Mouse (Mus musculus) kidney, postnatal 25 days (tissue): ENCODE measurements around the gene Arl13b.

ENCODE experiments used
- DNase-seq, 2 experiments: peaks; one replicate each; pipeline ENCODE4 v3.0.0; 2021; ENCODE audit warnings: mixed read lengths in 2 of 2

The Arl13b gene

DNA sequence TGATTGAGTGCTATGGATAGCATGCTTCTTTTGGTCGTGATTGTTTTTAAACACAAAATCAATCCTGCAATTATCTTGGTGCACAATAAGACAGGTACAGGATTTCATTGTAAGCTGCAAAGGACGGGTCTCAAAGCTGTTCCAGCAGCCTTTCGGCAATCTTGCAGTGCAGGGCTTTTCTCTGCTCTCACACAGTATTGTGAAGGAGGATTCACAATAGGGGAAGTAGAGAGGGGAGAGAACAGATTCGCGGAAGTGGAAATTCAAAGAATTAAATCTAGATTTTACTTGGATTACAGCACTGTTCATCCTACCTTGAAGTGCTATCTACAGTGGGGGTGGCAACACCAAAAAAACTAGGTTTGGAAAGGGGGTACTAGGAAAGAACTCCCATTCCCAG is 33.0 kb downstream of the Arl13b start:
- no peak for DNase-seq

DNA sequence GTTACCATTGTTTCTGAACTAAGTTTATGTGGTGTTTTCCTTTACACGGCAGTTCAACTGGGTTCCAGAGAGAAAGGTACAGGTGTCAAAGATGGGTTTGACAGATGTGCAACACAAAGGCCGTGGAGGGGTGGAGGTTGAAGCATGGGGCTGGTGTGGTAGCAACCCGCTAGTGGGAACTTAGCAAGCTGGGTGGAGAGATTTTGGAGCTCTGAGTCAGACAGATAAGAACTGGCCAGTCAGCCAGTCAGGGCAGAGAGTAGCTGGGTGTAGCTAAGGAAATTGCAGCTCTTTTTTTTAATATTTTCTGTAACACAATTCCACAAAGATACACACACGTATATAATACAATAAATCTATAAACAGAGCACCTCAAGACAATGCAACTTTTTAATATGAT is 36.0 kb downstream of the Arl13b start:
- no peak for DNase-seq

DNA sequence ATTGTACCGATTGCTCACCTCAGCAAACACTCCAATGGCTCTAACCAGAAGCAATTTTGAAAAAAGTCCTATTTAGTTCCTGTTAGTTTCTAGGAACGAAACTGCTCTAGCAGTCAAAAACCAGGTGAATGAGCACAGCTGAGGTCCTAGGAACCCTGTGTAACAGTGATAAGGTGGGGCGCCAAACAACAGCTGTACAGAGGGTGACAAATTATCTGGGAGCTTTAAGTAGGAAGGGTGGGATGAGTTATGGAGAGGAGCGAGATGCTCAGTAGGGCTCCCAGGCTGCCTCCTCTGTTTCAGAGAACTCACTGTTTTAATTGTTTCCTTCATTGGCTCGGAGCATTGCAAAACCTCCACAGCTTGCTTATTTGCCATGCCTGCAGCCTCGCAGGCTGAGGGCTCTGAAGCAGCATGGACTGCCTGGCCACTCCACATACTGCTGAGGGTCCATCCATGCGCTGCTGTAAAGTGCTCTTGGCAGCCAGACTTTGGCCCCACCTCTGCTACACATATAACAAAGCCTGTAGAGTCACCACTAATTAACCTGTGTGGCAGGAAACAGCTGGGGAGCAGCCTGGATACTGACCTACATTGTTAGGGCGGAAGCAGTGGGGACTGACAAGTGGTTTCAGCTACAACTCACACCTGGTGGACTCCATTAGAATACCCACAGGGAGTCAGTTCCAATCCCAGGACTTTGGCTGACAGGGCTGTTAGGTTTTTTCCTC is 39.4 kb downstream of the Arl13b start:
- no peak for DNase-seq

DNA sequence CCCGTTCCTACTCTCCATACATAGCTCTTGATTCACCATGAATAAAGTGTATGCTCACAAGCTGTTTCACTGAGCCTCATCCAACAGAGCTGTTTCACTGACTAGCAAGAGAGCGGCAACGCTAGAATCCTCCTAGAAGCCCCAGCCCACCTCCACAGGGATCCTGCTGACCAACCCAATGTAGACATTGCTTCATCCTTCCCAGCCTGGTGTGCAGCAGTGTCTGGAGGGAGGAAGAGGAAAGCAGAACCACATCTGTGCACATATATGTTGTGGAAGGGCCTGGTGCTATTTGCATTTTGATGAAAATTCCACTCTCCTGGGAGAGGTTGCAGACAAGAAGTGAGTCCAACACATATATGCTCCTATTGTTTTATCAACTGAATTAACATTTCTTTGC is 42.2 kb downstream of the Arl13b start:
- DNase-seq = no peak

DNA sequence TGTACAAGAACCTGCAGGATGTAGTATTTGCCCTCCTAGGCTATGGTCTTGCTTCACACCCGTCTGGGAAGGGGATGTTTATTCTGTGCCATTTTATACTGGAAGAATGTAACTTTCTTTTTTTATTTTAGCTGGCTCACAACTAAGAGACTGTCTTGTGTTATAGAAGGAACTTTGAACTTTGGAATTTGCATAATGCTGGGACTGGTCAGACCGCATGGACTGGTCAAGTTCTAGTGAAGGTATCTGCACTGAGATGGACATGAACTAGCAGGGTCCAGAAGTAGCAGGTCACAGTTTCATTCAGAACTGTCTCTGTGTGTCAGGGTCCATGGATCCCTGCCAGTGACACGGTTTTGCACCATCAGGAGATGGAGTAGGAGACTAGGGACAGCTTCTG is 47.0 kb downstream of the Arl13b start:
- peak in 1 of 2 experiments; percentile 39 for DNase-seq

DNA sequence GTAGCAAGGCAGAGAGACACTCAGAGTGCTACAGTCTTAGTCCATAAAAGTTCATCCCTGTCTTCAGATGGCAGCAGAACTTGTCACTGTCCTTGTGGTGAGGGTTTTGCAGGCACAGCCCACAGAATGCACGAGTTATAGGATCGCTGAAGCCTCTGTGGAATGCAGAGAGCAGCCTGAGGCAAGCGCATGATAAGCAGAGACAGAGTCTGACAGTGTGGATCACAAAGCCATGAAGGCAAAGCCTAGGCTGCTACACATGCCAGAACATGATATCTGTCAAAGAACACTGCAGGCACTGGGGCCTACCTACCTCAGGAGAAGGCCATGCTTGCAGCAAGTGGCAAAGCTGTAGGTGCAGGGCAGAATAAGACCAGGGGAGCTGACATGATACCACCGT is 47.4 kb downstream of the Arl13b start:
- DNase-seq = no peak

DNA sequence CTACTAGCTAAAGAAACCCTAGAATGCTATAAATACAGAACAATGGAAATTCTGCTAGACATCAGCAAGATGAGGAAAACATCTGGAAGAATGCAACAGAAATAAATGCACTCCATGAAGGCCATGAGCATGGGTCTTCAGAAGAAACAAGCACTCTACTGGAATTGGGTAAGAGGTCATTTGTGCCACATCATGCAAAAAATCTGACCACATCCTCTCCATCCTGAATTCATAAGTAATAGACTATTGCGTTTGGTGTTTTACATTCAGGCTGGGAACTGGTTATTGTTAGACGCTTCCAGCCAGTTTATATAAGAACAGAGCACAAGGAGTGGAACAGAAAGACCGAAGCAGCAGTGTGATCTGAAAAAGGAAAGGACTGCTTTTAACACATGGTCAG is 48.0 kb downstream of the Arl13b start:
- no peak for DNase-seq

DNA sequence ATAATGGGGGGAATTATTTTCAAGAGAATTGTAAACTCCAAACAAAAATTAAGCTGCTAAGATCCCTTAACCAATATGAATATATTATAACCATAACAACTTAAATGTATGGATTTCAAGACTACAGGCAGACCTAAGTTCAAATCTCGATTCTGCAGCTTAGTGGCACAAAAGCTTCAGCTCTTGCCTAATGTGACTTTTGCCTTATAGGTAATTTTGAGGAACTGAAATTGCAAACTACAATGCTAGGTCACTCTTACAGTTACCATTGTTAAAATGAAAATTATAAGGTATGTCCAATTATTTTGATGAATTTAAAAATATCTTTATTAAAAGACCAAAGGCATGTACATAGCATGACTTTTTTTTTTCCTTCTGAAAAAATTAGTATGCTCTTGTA is 50.2 kb downstream of the Arl13b start:
- no peak for DNase-seq

DNA sequence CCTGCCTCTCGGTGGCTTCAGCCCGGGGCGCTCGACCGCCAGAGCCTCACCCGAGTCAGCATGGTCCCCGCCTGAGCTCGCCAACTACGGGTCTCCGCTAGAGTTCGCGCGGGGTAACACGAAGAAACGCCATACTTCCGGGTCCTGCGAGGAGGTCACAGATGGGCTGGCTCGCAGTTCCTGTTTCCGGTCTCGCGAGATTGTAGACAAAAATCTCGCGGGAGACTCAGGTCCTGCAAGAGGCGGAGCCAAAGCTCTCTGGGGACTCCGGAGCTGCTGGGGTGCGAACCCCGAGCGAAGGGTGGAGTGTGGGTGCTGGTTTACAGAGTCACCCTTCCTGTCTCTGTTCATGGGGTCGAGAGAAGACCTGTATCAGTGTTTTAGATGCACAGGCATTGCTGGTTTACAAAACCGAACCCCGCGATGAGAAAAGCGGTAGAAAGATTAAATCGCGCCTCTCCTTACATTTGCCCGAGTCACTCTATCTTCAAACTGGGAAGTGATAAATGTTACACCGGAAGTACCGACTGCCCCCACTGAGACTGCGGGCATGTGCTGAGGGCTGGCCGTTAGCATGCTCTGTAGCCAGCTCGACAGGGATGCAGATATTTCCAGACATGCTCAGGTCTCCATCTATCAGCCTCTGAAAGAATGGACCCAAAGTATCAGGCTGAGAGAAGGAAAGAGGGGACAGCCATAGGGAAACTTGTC is 60.1 kb downstream of the Arl13b start, which contains the start of gene Nsun3:
TSS of gene Nsun3 (minus strand) at position 198 of the 711 bp plus-strand sequence.
- DNase-seq = peak; percentile 95 to 97

DNA sequence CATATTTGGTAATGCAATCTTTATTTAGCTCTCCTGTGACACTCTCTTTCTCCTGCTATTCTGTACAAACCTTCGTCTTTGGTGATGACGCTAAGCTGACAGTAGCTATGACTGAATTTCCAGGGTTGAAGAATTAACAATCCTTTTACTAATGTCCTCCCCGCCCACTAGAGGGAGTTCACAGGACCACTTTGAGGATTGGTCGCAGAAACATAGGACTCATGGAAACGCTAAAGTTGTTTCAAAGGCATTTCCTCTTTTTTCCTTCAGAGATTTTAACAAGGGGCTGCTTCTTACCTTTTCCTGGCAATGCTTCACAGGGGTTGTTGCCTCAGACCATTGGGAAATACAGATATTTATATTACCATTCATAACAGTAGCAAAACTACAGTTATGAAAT is 64.6 kb downstream of the Arl13b start:
- DNase-seq = peak in 1 of 2 experiments; percentile 18

DNA sequence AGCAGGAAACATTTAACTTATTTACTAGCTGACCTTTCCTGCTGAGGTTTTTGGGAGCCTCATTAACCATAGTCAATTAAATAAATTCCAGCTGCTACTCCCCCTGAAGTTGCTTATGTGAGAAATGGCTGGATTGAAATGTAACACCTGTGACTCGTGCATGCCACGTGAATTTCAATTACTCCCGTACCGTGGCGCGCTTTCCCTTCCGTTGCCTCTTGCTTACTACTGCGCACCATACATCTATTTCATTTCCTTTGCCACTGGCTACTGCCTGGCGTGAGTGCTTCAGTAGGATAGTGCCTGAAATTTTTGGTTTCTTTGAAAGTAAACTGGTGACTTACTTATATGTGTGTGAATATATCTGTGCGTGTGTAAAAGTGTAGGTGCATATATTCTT is 68.6 kb downstream of the Arl13b start:
- no peak for DNase-seq

DNA sequence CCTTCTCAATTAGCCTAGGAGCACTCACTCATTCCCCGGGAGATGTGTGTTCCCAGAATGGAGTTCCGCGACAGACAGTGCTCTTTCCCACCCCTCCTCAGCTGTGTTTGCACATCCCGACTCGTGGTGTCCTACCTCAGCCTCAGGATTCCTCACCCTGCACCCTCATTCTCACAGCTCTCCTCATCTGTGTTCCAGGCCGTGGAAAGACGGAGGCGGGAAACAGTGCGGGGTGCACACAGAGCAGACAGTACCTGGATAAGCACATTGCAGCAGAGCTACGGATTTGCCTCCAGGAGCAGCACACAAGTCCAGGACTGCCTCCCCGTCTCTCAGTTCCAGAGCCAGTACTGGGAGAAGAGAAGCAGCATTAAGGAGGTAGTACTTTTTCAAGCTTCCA is 70.8 kb downstream of the Arl13b start:
- no peak for DNase-seq

DNA sequence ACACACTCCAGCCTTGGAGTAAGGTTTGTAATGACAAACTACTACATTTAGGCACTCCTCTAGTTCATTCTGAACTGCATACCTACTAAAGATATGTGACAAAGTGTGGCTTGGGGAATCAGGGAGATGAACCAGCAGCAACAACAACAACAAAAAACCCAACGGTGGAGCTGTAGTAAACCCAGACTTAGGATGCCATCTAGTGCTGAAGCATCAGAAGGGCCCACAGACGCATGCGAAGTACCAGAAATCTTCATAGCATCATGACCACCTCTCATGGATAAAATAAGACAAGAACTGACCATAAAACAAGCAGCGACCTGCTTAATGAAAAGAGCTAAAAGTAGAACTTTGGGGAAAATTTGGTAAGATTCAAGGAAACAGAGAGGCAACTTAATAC is 73.4 kb downstream of the Arl13b start:
- no peak for DNase-seq

DNA sequence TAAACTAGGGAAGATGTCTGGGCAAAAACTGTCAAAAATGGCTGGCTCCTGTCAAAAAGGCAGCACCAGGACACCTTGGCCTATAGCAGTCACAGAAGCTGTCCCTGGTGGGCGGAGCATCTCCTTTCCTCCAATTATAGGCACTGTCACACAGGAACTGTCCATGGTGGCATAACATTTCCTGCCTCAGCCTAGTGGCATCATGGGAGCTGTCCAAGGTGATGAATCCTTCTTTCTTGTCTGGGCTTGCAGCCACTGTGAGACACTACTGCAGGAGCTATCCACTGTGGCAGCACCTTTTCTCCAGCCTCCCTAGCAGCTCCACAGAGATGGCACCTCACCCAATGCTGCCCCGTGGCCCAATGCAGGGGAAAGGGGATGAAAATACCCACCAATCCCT is 88.5 kb downstream of the Arl13b start:
- peak in 1 of 2 experiments; percentile 4 for DNase-seq

DNA sequence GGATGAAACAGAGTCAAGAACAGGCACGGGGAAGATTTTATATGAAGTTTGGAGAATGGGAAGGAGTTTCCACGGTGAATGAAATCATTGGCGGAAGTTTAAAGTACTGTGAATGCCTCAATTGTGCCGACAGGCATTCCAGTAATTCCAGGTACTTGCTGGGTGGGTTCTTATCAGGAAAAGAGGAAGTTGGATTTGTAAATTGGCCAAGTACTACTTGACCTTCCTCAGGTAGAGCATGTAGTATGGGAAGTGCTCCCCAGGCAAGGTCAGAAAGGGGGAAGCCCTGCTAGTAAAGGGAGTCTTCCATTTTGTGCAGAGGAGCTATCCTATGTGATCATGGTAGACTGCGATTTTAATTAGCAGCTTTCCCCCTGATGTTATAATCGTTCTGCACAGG is 91.5 kb downstream of the Arl13b start:
- DNase-seq = no peak

DNA sequence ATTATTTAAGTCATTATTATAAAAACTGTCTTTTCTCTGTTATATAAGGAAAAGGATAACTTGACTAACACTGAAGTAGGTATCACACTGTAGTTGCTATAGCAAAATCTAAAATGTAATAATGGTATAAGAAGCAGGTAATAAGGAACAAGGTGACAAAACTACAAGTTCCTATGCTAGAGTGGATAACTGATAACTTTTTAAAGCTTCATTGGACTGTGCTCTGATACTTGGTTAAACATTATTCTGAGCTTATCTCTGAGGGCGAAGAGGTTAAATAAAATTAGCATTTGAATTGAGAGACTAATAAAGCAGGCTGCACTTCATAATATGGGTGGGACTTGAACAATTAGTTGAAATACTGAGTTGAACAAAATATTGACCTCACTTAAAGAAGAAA is 93.2 kb downstream of the Arl13b start:
- DNase-seq = no peak

DNA sequence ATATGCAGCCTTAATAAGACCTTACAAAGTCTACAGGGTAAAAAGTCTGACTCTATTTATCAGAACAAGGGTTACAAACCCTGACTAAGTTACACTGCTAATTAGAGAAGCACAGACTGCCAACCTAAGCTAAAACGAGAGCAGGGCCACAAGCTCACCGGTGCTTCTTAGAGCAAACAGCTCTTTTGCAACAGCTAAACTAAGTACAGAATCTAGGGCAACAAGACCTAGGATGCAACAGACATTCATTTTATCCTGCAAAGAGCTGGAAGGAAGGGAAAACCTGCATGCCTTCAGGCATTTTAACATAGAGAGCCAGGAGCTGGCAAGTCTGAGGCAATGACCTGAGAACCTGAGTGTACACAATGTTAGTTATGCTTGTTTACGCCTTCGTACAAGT is 93.8 kb downstream of the Arl13b start:
- no peak for DNase-seq

DNA sequence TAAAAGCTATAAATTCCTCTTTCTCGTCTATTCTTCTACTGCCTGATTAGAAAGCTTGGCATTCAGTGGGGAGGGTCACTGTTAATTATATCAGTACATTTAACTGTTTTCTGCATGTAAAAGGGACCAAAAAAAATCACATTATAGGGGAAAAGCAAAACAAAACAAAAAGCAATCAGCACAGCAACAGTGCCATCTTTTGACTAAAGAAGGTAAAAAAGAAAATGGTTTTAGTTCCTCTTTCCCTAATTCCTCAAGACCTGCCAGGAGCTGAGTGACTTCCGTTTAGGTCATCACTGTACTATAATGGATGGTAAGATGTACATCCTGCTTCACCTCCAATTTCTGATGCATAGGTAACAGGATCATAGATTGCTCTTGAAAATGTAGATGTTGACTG is 101.0 kb downstream of the Arl13b start:
- no peak for DNase-seq
